Mouse (Mus musculus): ENCODE data around the gene Zdhhc24. TPM values are rescaled to one million over a fixed set of nuclear protein-coding genes. Genes with fewer than 3 reads are reported as not detected.

Gene Zdhhc24
- polyA plus RNA-seq, 1 experiment, result 25.0 TPM

GRCm38 (mm10) chr19:4896780-4897520 is 18.5 kb downstream of the Zdhhc24 start:
- no peaks in the 10 kb centered on the region for H3K4me1 ChIP-seq (ENCODE audit: control insufficient read depth, insufficient read depth, insufficient read length)
- H3K27me3 ChIP-seq (ENCODE audit: control insufficient read depth, insufficient read depth, low read length), result no peaks in the 10 kb centered on the region
- DNase-seq (ENCODE audit: low read depth in 1 of 2, low spot score in 2 of 2), result no peak
- H3K4me3 ChIP-seq (ENCODE audit: extremely low read depth, insufficient read depth, insufficient read length), result no peak overlapping the region
- no peak for TF ChIP-seq CTCF (IDR thresholded peaks at IDR 0.05; ENCODE audit: extremely low read depth, insufficient read depth, insufficient read length, insufficient replicate concordance)
- TF ChIP-seq POLR2A (IDR thresholded peaks at IDR 0.05; ENCODE audit: low read depth, low read length), result no peak
- 84% methylated on average over 21 of the region's 21 CpGs for WGBS
- no peaks in the 10 kb centered on the region for H3K36me3 ChIP-seq (ENCODE audit: control insufficient read depth, insufficient read depth, low read length)
- no peak overlapping the region for H3K27ac ChIP-seq (ENCODE audit: insufficient read depth, low read length)

DNA sequence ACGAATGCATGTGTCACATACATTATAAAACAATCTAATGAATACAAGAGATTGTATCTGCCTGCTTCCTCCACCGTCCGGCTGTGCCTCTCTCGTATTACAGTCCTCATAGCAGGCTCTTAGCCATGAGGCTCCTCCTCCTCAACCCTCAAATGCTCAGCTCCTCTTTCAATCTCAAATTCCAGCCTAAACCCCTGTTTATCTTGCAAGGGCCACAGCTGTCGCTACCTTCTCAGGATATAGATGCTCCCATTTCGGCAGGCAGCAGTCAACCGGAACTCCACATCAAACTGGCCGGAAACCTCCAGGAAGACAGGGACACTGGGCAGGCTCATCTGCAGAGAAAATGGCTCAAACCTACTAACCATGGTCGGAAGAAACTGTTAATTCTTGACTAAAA is 20.5 kb downstream of the Zdhhc24 start:
- TF ChIP-seq CTCF (IDR thresholded peaks at IDR 0.05; ENCODE audit: extremely low read depth, insufficient read depth, insufficient read length, insufficient replicate concordance), result no peak
- TF ChIP-seq POLR2A (IDR thresholded peaks at IDR 0.05; ENCODE audit: low read depth, low read length), result no peak
- 88% methylated on average over 9 of the region's 9 CpGs for WGBS
- Histone ChIP-seq H3K4me3 (ENCODE audit: extremely low read depth, insufficient read depth, insufficient read length) (no peak overlapping the region), H3K36me3 (ENCODE audit: control insufficient read depth, insufficient read depth, low read length) (no peaks in the 10 kb centered on the region), H3K27me3 (ENCODE audit: control insufficient read depth, insufficient read depth, low read length) (no peaks in the 10 kb centered on the region), H3K4me1 (ENCODE audit: control insufficient read depth, insufficient read depth, insufficient read length) (no peaks in the 10 kb centered on the region), H3K27ac (ENCODE audit: insufficient read depth, low read length) (no peak overlapping the region)
- no peak for DNase-seq (ENCODE audit: low read depth in 1 of 2, low spot score in 2 of 2)

- no peak for TF ChIP-seq CTCF (IDR thresholded peaks at IDR 0.05; ENCODE audit: extremely low read depth, insufficient read depth, insufficient read length, insufficient replicate concordance)
- no peak for TF ChIP-seq POLR2A (IDR thresholded peaks at IDR 0.05; ENCODE audit: low read depth, low read length)
- Histone ChIP-seq H3K27me3 (ENCODE audit: control insufficient read depth, insufficient read depth, low read length) (no peaks in the 10 kb centered on the region), H3K4me1 (ENCODE audit: control insufficient read depth, insufficient read depth, insufficient read length) (no peaks in the 10 kb centered on the region), H3K4me3 (ENCODE audit: extremely low read depth, insufficient read depth, insufficient read length) (no peak overlapping the region), H3K27ac (ENCODE audit: insufficient read depth, low read length) (no peak overlapping the region), H3K36me3 (ENCODE audit: control insufficient read depth, insufficient read depth, low read length) (no peaks in the 10 kb centered on the region)
- no peak for DNase-seq (ENCODE audit: low read depth in 1 of 2, low spot score in 2 of 2)
- WGBS, result 70% methylated on average over 3 of the region's 3 CpGs
Observed at GRCm38 (mm10) chr19:4899888-4900287, 21.4 kb downstream of the Zdhhc24 start.

DNA sequence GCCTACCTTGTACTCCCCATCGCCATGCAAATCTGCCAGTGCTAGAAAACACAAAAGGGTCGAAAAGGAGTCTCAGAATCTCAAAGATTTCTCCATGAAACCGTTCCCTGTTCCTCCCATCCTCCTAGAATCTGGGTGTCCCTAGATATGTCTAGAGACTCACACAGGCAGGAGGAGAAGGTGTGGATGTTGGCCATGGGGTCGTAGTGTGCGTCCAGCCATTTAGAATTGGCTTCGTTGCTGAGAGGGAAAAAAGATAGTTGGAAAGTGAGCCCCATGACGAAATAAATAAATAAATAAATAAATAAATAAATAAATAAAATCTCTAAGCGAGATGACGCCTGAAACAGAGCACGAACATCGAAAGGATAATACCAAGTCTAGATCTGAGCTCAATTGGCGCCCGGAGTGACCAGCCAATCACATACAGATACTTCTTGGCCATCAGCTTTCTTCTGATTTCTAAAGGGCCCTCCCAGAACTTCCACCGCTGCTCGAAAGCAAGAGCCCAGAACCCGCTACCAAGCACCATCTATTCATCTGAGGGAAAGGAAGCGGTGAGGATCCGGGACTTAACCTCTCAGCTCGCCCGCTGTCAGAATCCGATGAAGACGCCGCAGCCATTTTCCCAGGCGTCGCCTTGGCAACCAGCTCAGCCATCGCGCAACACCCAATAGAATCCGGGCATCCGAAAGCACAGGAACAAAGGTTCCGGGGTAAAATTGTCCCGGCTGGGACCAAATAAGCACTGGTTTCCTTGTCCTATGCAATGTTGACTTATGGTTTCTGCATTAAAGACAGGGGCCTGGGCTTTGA is 27.7 kb downstream of the Zdhhc24 start, which contains the start of gene Bbs1:
Gene Bbs1 (minus strand): TSS at position 650 of the 816 bp plus-strand sequence.
- peak within 1 kb of the TSS; percentile 74 for H3K4me3 ChIP-seq (ENCODE audit: extremely low read depth, insufficient read depth, insufficient read length)
- H3K4me1 ChIP-seq (ENCODE audit: control insufficient read depth, insufficient read depth, insufficient read length), result peaks cover 2% of the 10 kb centered on the region; the same call in 1 of the 2 replicates
- 10% methylated on average over 31 of the region's 31 CpGs for whole genome bisulfite sequencing
- H3K27ac ChIP-seq (ENCODE audit: insufficient read depth, low read length), result no peak within 1 kb of the TSS
- TF ChIP-seq POLR2A (IDR thresholded peaks at IDR 0.05; ENCODE audit: low read depth, low read length) (no peak), CTCF (IDR thresholded peaks at IDR 0.05; ENCODE audit: extremely low read depth, insufficient read depth, insufficient read length, insufficient replicate concordance) (no peak)
- H3K27me3 ChIP-seq (ENCODE audit: control insufficient read depth, insufficient read depth, low read length), result no peaks in the 10 kb centered on the region
- H3K36me3 ChIP-seq (ENCODE audit: control insufficient read depth, insufficient read depth, low read length), result peaks cover 5% of the 10 kb centered on the region
- peak; percentile 49 to 60 for DNase-seq (ENCODE audit: low read depth in 1 of 2, low spot score in 2 of 2)

DNA sequence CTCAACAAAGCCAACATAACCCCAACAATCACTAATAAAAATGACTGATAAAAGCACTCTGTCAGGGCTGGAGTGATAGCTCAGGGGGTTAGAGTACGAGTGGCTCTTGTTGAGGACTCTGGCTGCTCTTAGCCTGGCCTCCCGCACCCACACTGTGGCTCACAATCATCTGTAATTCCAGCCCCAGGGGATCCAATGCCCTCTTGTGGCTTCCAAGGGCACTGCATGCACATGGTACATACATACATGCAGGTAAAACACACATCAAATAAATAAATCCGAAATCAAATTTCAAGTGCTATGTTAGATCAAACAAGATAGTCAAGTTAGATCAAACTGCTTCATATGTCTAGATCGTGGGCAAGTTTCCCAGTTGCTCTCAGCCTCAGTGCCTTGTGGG is 29.6 kb downstream of the Zdhhc24 start:
- Histone ChIP-seq H3K4me1 (ENCODE audit: control insufficient read depth, insufficient read depth, insufficient read length) (peaks cover 2% of the 10 kb centered on the region; the same call in 1 of the 2 replicates), H3K27ac (ENCODE audit: insufficient read depth, low read length) (no peak overlapping the region), H3K4me3 (ENCODE audit: extremely low read depth, insufficient read depth, insufficient read length) (no peak overlapping the region), H3K27me3 (ENCODE audit: control insufficient read depth, insufficient read depth, low read length) (no peaks in the 10 kb centered on the region), H3K36me3 (ENCODE audit: control insufficient read depth, insufficient read depth, low read length) (peaks cover 9% of the 10 kb centered on the region)
- WGBS, result 89% methylated on average over 4 of the region's 4 CpGs
- TF ChIP-seq CTCF (IDR thresholded peaks at IDR 0.05; ENCODE audit: extremely low read depth, insufficient read depth, insufficient read length, insufficient replicate concordance) (no peak; the same call in 1 of the 2 replicates), POLR2A (IDR thresholded peaks at IDR 0.05; ENCODE audit: low read depth, low read length) (no peak)
- DNase-seq (ENCODE audit: low read depth in 1 of 2, low spot score in 2 of 2), result no peak

GRCm38 (mm10) chr19:4909376-4909775 is 30.9 kb downstream of the Zdhhc24 start:
- no peak for DNase-seq (ENCODE audit: low read depth in 1 of 2, low spot score in 2 of 2)
- Histone ChIP-seq H3K4me3 (ENCODE audit: extremely low read depth, insufficient read depth, insufficient read length) (no peak overlapping the region), H3K27me3 (ENCODE audit: control insufficient read depth, insufficient read depth, low read length) (no peaks in the 10 kb centered on the region), H3K36me3 (ENCODE audit: control insufficient read depth, insufficient read depth, low read length) (peaks cover 21% of the 10 kb centered on the region), H3K4me1 (ENCODE audit: control insufficient read depth, insufficient read depth, insufficient read length) (peaks cover 2% of the 10 kb centered on the region; the same call in 1 of the 2 replicates), H3K27ac (ENCODE audit: insufficient read depth, low read length) (no peak overlapping the region)
- TF ChIP-seq CTCF (IDR thresholded peaks at IDR 0.05; ENCODE audit: extremely low read depth, insufficient read depth, insufficient read length, insufficient replicate concordance) (no peak), POLR2A (IDR thresholded peaks at IDR 0.05; ENCODE audit: low read depth, low read length) (no peak)
- 92% methylated on average over 7 of the region's 7 CpGs for WGBS
